Mouse (Mus musculus): ENCODE measurements at regions not wholly inside any gene's neighbourhood (a gene's known extent, or its start where the extent isn't known, plus 50 kb on each side); places are given as distances from the start of the nearest gene placed in this dataset.

- no peaks in the 10 kb centered on the region for H3K9me3 ChIP-seq (ENCODE audit: control insufficient read depth)
- H3K4me2 ChIP-seq (replicated peaks; ENCODE audit: low read depth) = no peak overlapping the region
- TF ChIP-seq CTCF (IDR thresholded peaks at IDR 0.05; ENCODE audit: low read depth) = no peak
- no peak overlapping the region for H3K9ac ChIP-seq (ENCODE audit: low read depth, low read length)
- no peak overlapping the region for H3K27ac ChIP-seq (ENCODE audit: low read depth, low read length)
- H3K27me3 ChIP-seq (replicated peaks; ENCODE audit: control insufficient read depth, insufficient read depth, low read length) = no peaks in the 10 kb centered on the region
- no peak for ATAC-seq
- no peaks in the 10 kb centered on the region for H3K4me1 ChIP-seq (replicated peaks; ENCODE audit: control insufficient read depth, insufficient read depth, low read length)
- H3K4me3 ChIP-seq (ENCODE audit: low read depth, low read length) = no peak overlapping the region
- H3K36me3 ChIP-seq (ENCODE audit: control insufficient read depth, insufficient read depth) = no peaks in the 10 kb centered on the region
Observed at GRCm38 (mm10) chr12:82086441-82086840, 82.7 kb upstream of the Sipa1l1 start.

- H3K9me3 ChIP-seq (ENCODE audit: control insufficient read depth) = no peaks in the 10 kb centered on the region
- no peak overlapping the region for H3K27ac ChIP-seq (ENCODE audit: low read depth, low read length)
- no peak overlapping the region for H3K9ac ChIP-seq (ENCODE audit: low read depth, low read length)
- no peaks in the 10 kb centered on the region for H3K4me1 ChIP-seq (replicated peaks; ENCODE audit: control insufficient read depth, insufficient read depth, low read length)
- ATAC-seq = no peak
- 89% methylated on average over 6 of the region's 6 CpGs for WGBS
- no peaks in the 10 kb centered on the region for H3K27me3 ChIP-seq (replicated peaks; ENCODE audit: control insufficient read depth, insufficient read depth, low read length)
- H3K36me3 ChIP-seq (ENCODE audit: control insufficient read depth, insufficient read depth) = no peaks in the 10 kb centered on the region
- H3K4me3 ChIP-seq (ENCODE audit: low read depth, low read length) = no peak overlapping the region
- no peak overlapping the region for H3K4me2 ChIP-seq (replicated peaks; ENCODE audit: low read depth)
- TF ChIP-seq CTCF (IDR thresholded peaks at IDR 0.05; ENCODE audit: low read depth) = peak; percentile 28
Observed at GRCm38 (mm10) chr12:82089288-82089687, 79.8 kb upstream of the Sipa1l1 start.

- no peak for TF ChIP-seq CTCF (IDR thresholded peaks at IDR 0.05; ENCODE audit: low read depth)
- no peaks in the 10 kb centered on the region for H3K27me3 ChIP-seq (replicated peaks; ENCODE audit: control insufficient read depth, insufficient read depth, low read length)
- ATAC-seq = no peak
- H3K9me3 ChIP-seq (ENCODE audit: control insufficient read depth) = no peaks in the 10 kb centered on the region
- H3K4me2 ChIP-seq (replicated peaks; ENCODE audit: low read depth) = no peak overlapping the region
- no peaks in the 10 kb centered on the region for H3K36me3 ChIP-seq (ENCODE audit: control insufficient read depth, insufficient read depth)
- no peak overlapping the region for H3K9ac ChIP-seq (ENCODE audit: low read depth, low read length)
- 44% methylated on average over 7 of the region's 7 CpGs for WGBS
- H3K4me1 ChIP-seq (replicated peaks; ENCODE audit: control insufficient read depth, insufficient read depth, low read length) = 0 out of 2 replicates have a peak, but pooled peaks cover 4% of the 10 kb centered on the region
- H3K27ac ChIP-seq (ENCODE audit: low read depth, low read length) = no peak overlapping the region
- no peak overlapping the region for H3K4me3 ChIP-seq (ENCODE audit: low read depth, low read length)
Observed at GRCm38 (mm10) chr12:82093317-82093716, 75.8 kb upstream of the Sipa1l1 start.

DNA sequence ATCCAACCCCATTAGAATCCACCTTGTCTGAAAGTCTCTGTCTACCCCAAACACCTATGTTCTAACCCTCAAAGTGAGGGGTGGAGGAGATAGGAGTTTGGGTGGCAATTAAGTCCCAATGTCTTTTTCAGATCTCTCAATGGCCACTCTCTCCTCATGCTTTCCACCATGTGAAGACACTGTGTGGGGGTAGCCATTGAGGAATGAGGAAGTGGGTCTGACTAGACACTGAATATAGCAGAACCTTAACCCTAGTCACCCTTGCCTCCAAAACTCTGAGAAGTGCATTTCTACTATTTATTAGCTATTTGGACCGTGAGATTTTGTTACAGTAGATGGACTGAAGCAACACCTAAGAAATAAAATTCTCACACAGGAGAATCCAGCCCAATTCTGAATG, 73.7 kb upstream of the Sipa1l1 start:
- no peaks in the 10 kb centered on the region for H3K9me3 ChIP-seq (ENCODE audit: control insufficient read depth)
- H3K4me3 ChIP-seq (ENCODE audit: low read depth, low read length) = no peak overlapping the region
- TF ChIP-seq CTCF (IDR thresholded peaks at IDR 0.05; ENCODE audit: low read depth) = no peak
- WGBS = 89% methylated on average over 1 of the region's 1 CpGs
- H3K4me1 ChIP-seq (replicated peaks; ENCODE audit: control insufficient read depth, insufficient read depth, low read length) = 0 out of 2 replicates have a peak, but pooled peaks cover 4% of the 10 kb centered on the region
- H3K9ac ChIP-seq (ENCODE audit: low read depth, low read length) = no peak overlapping the region
- ATAC-seq = no peak
- no peaks in the 10 kb centered on the region for H3K36me3 ChIP-seq (ENCODE audit: control insufficient read depth, insufficient read depth)
- H3K4me2 ChIP-seq (replicated peaks; ENCODE audit: low read depth) = no peak overlapping the region
- H3K27me3 ChIP-seq (replicated peaks; ENCODE audit: control insufficient read depth, insufficient read depth, low read length) = no peaks in the 10 kb centered on the region
- no peak overlapping the region for H3K27ac ChIP-seq (ENCODE audit: low read depth, low read length)

GRCm38 (mm10) chr12:82097126-82097525, 72.0 kb upstream of the Sipa1l1 start:
- WGBS = 36% methylated on average over 6 of the region's 6 CpGs
- Histone ChIP-seq H3K4me3 (ENCODE audit: low read depth, low read length) (no peak overlapping the region), H3K4me2 (replicated peaks; ENCODE audit: low read depth) (no peak overlapping the region), H3K36me3 (ENCODE audit: control insufficient read depth, insufficient read depth) (no peaks in the 10 kb centered on the region), H3K9ac (ENCODE audit: low read depth, low read length) (no peak overlapping the region), H3K4me1 (replicated peaks; ENCODE audit: control insufficient read depth, insufficient read depth, low read length) (0 out of 2 replicates have a peak, but pooled peaks cover 4% of the 10 kb centered on the region), H3K27ac (ENCODE audit: low read depth, low read length) (0 out of 2 replicates have a peak overlapping the region, but pooled peaks have one; percentile 46), H3K27me3 (replicated peaks; ENCODE audit: control insufficient read depth, insufficient read depth, low read length) (no peaks in the 10 kb centered on the region), H3K9me3 (ENCODE audit: control insufficient read depth) (no peaks in the 10 kb centered on the region)
- no peak for TF ChIP-seq CTCF (IDR thresholded peaks at IDR 0.05; ENCODE audit: low read depth)
- peak; percentile 64 for ATAC-seq

GRCm38 (mm10) chr12:82097620-82098019, 71.5 kb upstream of the Sipa1l1 start:
- ATAC-seq = peak; percentile 45; the same call in 1 of the 2 replicates
- Histone ChIP-seq H3K27me3 (replicated peaks; ENCODE audit: control insufficient read depth, insufficient read depth, low read length) (no peaks in the 10 kb centered on the region), H3K4me1 (replicated peaks; ENCODE audit: control insufficient read depth, insufficient read depth, low read length) (0 out of 2 replicates have a peak, but pooled peaks cover 4% of the 10 kb centered on the region), H3K36me3 (ENCODE audit: control insufficient read depth, insufficient read depth) (no peaks in the 10 kb centered on the region), H3K9ac (ENCODE audit: low read depth, low read length) (no peak overlapping the region), H3K27ac (ENCODE audit: low read depth, low read length) (0 out of 2 replicates have a peak overlapping the region, but pooled peaks have one; percentile 46), H3K4me3 (ENCODE audit: low read depth, low read length) (no peak overlapping the region), H3K9me3 (ENCODE audit: control insufficient read depth) (no peaks in the 10 kb centered on the region), H3K4me2 (replicated peaks; ENCODE audit: low read depth) (no peak overlapping the region)
- 81% methylated on average over 4 of the region's 4 CpGs for WGBS
- no peak for TF ChIP-seq CTCF (IDR thresholded peaks at IDR 0.05; ENCODE audit: low read depth)

- Histone ChIP-seq H3K4me3 (ENCODE audit: low read depth, low read length) (no peak overlapping the region), H3K27me3 (replicated peaks; ENCODE audit: control insufficient read depth, insufficient read depth, low read length) (no peaks in the 10 kb centered on the region), H3K9me3 (ENCODE audit: control insufficient read depth) (no peaks in the 10 kb centered on the region), H3K9ac (ENCODE audit: low read depth, low read length) (no peak overlapping the region), H3K4me2 (replicated peaks; ENCODE audit: low read depth) (no peak overlapping the region), H3K36me3 (ENCODE audit: control insufficient read depth, insufficient read depth) (no peaks in the 10 kb centered on the region), H3K27ac (ENCODE audit: low read depth, low read length) (no peak overlapping the region), H3K4me1 (replicated peaks; ENCODE audit: control insufficient read depth, insufficient read depth, low read length) (no peaks in the 10 kb centered on the region)
- TF ChIP-seq CTCF (IDR thresholded peaks at IDR 0.05; ENCODE audit: low read depth) = no peak
- 70% methylated on average over 10 of the region's 10 CpGs for WGBS
- ATAC-seq = no peak
Observed at GRCm38 (mm10) chr12:82104211-82104610, 64.9 kb upstream of the Sipa1l1 start.

Measured in intestine, postnatal 0 days (tissue).